Mouse (Mus musculus) brain, adult 2 months (tissue): ENCODE measurements around the gene Mid2.
"Not testable (repeated sequence)": the region's sequence is repeated elsewhere in the genome, so short reads cannot be mapped to it uniquely, and the experiment has no call there.

ENCODE experiments used
- DNase-seq: peaks from one replicate; pipeline ENCODE4 v3.0.0; 2011; ENCODE audit warnings: low read depth, low spot score

Gene Mid2

DNA sequence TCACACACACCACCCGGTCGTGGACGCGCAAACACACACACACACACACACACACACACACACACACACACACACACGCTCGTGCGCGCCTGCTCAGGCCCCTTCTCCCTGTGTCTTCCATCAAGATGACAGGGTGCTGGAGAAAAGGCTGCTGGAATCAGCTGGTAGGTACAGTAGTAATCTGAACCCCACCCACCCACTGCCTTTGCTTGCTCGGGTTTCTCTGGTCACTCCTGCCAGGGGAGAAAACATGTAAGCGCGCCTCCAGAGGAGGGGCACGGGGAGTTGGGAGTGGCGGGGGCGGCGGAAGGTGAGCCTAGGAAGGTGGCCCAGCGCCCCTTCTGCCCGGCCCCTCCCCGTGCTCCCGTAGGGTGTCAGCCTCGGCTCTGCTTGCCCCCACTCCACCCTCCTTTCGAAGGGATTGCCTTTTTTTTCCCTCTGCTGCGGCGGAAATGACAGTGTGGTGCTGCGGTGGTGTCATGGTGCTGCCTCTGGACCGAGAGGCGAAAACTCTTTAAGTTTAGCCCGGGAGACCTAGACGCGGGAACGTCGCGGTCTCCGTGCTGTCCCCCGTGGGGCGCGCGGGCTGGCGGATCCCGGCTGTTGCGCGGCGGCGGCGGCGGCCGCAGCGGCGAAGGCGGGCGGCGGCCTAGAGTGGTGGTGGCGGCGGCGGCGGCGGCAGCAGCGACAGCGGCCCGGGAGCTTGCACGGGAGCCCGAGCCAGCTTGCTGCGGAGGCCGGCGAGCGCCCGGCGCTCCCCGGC lies at the start of gene Mid2:
TSS of gene Mid2 (plus strand) at position 121 of the 763 bp plus-strand sequence.
- peak; percentile 44 for DNase-seq

DNA sequence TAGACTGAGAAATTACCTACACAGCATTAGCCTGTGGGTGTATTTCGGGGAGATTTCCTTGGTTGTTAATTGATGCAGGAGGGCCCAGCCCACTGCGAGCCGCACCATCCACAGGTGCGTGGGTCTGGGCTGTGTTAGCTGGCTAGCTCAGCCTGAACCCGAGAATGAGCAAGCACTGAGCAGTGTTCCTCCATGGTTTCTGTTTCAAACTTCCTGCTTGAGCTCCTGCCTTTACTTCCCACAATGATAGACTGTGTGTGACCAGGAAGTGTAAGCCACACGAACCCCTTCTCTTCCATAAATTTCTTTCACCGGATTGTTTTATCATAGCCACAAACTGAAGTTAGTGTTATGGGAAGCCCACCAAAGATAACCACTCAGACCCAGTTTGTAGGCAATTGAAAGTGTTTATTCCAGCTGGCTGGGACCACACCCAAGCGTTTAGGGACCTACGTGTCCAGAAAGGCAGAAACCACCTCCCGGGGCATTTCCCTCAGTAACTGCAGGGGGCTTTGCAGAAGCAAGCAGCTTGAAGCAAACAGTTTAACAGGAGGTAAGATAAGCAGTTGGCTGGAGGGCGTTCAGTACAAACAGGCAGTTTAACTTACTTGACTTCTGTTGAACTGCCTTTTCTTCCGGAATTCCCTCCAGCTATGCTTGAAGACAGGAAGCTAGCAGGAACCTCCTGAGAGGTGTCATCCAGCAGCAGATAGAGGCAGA lies 39.4 kb upstream of the Mid2 start:
- DNase-seq, result no peak

DNA sequence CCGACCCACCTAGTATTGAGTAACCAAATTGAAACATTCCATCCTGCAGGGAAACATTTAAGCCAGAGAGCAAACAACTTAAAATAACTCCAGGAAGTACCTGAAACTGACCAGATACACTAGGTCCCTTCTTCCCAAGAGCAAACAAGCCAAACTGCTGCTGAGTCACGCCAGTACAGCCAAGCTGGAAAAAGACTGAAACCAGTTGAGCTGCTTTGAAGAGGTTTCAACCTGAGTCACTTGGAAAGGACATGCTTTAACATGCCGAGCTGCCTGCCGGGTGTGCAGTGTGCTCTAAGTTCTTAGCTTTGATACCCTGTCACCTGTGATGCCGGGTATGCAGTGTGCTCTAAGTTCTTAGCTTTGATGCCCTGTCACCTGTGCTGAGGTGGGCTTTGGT lies 26.4 kb upstream of the Mid2 start:
- DNase-seq, result no peak

DNA sequence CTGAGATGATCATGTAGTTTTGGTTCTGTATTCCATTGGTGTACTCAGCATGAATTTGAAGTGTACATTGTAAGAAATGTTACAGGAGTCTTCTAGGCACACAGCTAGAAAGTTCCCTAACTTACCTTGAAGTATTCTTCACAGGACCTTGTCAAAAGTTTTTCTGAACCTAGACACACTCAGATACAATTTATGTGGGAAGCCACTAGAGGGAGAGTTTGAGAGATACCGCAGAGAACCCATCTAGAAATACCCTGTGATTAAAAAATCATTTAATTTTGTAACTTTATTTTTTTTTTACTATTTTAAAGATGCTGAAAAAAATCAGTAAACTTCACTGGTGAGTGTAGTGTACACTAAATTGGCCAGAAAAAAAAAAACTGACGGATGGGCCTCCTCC lies 24.8 kb upstream of the Mid2 start:
- DNase-seq, result no peak

DNA sequence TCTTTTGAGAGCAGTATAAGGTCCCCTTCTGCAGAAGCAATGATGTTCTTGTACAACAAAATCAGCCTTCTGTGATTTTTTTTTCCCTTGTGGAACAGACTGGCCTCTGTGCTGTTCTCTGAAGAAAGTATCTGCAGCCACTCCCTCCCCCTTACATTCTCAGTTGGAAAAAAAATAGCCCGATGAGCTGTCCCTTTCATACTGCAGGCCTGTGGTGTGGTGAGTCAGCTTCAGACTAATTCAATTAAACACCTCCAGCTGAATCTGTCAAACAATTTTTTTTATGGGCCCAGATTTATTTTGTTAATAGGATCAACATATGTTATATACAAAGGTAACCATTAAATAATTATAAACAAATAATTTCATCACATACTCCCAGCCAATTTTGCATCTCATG lies 3.7 kb upstream of the Mid2 start:
- peak; percentile 30 for DNase-seq

DNA sequence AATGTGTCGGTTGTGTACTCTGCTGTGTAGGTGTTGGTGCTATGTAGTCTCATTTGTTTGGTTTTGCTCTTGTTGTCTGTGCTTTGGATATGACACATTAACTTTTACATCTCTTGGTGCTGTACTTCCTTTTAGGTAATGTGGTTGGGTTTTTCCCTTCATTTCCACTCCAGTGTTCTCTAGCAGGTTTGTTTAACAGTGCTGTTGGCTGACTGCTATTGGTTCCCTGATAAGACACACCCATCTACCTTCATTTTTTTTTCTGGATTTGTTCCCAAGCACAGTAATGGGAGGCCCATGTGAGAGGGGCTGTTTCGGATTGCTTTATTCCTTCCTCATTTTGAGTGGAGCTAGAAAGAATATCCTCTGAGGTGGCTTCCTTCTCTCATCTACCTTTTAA lies 883 bp upstream of the Mid2 start:
- DNase-seq, result no peak

DNA sequence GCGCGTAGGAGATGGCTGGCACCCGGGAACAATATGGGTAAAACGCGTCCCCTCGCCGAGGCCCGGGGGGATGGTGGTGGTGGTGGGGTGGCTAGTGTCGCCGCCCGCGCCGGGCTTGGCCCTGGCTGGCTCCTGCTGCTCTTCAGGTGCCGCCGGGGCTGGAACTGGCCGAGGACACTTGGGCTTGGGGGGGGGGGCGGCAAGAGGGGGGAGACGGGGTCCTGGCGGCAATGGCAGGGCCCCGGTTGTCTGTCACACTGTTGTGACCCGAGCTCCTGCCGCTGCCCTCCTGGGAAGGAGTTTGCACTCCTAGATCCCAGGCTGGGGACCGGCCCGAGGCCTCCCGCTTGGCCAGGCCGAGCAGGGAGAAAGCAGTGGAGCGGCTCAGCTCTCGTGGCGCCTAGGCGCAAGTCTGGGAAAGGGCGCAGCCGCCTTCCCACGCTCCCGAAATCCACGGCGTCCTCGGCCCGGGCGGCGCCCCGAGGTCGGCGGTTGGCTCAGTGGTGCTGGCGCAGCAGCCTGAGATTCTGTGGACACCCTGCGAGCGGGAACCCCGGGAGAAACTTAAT lies 927 bp downstream of the Mid2 start:
- peak; percentile 54 for DNase-seq

DNA sequence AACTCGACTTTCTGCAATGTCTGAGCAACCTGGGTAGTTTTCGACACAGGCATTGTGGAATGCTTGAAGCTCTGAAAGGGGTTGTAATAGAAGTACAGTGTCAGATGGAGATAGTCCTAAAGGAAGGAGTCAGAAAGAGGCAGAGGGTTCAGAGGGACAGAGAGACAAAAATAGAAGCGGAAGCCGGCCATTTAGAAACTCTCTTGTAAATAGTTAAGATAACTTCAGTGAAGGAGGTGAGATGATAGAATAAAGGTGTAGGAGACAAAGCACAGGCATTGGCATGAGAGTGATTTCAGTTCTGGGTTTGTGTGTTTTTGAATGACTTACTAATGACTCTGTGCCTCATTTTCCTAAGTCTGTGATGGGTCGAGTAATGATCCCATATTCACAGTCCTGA lies 11.0 kb downstream of the Mid2 start:
- DNase-seq, result no peak

DNA sequence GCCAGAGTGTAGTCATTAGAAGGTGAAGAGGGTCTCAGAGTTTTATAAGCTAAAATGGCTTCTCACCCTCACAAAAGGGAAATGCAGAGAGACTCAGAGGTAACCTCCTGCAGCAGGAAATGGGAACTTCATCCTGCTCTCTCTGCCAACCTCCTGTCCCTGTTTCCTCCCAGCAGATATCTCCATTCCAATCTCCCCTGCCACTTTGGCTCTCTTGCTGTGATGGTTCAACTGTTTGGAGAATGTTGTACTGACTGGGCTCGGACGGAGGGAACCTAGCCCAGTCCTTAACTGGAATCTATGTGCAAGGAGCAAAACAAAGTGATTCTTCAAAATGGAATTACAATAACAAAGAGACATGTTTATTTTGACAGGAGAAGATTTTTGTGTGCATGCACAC lies 23.9 kb downstream of the Mid2 start:
- peak; percentile 41 for DNase-seq

DNA sequence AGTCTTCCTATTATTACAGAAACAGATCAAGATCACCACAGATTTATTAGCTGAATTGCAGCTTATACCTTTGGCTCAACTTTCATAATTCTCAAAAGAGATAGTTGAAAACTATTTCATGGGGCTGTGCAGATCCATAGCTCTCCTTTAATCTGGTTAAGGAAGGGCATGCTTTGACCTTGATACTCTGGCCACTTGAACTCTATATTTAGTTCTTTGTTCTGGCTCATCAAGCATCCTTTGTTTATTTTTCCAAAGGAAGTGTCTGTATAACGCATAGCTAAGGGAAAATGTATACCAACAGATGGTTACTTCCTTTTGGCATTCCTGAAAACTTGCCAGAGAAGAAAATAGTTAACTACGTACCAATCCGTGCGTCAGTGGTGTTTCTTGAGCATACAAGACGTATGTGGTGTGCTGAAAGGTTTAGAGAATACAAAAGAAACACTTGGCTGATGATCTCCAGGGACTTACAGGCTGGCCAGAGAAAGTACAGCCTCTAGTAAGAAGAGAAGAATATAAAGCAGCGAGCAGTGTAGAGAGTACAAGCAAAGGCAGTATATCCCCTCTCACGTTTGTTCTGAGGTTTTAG lies 33.6 kb downstream of the Mid2 start:
- DNase-seq, result not testable (repeated sequence)

DNA sequence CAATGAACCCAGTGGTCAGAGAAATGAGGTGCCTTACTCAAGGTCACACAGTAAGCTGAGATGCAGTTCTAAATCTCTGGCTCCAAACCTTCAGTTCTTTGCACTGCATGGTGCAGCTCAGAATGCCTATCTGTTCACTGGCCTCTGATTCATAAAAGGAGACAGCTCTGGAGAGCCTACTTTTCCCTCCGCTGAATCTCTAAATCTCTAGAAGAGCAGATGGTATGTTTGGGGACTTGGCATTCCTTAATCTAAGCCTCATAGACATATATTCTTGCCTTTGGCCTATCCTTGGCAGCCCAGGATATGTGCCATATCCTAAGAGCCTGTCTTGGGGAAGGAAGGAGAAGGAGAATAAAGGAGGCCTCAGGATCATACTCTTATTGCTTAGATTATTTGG lies 38.8 kb downstream of the Mid2 start:
- DNase-seq, result peak; percentile 69

DNA sequence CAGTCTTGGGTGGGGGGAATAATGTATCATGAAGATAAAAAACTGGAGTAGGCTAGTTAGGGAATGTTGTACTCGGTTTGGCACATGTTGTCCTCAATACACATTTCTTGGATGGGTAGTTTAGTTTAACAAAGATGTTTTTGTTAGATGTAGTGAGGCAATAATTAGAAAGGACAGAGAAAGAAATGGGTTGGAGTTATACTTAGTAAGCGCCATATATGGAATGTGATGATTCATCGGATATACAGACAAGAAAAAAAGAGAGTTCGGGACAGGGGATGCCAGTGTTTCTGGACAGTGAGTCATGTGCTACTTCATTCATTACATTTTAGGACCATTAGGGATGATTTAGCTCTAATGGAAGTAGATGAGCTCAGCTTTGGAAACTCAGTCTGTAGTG lies 41.7 kb downstream of the Mid2 start:
- DNase-seq, result peak; percentile 30

DNA sequence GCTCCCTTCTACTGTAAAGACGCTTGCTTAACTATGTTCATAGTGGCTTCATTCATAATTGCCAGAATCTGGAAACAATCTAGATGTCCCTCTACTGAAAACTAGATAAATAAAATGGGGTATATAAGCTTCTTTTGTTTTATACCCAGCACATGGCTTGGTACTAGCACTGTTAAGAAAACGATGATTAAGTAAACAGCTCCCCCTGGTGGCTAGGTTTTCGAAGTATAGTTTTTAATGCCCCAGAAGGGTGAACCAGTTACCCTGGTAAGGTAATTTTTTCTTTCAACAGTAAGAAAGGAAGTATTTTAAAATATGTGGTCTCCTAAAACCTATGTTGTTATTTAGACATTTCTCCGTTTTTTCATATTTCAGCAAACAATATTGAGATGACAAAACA lies 58.0 kb downstream of the Mid2 start:
- DNase-seq, result peak; percentile 19

DNA sequence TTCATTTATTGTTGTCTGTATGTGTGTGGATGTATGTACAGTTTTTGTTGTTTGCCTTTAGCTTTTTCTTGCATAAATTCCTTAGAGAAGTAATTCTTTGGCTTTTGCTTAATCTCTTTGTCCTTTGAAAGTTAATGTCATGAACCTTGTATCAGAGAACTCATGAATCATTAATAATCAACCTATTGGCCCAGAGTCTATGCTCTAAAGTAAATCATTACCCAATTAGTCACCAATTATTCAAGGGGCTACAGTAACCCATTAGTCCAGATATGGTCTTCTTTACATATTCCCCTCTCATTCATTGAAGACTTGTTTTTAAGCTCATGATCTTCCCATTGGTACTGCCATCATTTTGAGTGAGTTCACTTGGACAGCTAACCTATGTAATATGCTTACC lies 74.6 kb downstream of the Mid2 start:
- DNase-seq, result no peak

DNA sequence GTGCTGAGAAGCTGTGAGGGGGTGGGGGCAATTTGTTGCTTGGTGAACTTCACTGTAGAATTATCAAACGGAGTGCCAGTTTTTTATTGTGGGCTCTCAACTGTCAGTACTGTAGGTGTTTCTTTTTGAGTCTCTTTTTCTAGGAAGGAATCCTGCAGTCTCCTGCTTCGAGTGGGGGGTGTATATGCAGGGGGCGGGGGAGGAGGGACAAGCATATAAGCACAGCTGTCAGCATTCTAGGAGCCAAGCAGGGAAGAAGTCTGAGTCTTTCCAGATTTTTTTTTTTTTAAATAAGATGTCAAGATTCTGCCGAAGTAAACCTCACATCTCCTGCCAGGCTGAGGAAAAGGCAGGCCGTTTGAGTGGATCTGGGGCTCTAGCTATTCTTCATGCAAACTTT lies 78.8 kb downstream of the Mid2 start:
- peak; percentile 56 for DNase-seq

DNA sequence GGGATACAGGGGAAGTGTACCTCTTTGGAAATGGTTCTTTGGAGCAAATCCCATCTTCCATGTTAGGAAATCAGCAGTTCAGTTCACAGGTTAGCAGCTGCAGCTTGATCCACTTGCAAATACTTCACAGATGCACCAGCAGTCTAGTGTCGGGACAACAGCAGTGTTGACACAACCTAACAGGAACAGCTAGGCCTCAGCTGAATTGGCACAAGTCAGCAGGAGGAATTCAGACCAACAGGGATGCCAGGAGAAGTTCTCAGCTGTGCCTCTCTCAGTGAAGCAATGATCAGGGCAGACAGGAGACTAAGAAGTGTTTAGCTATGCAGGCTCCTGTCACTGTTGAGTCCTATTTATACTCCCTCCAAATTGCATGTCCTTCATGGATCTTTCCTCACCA lies 105.4 kb downstream of the Mid2 start:
- DNase-seq, result peak; percentile 5

DNA sequence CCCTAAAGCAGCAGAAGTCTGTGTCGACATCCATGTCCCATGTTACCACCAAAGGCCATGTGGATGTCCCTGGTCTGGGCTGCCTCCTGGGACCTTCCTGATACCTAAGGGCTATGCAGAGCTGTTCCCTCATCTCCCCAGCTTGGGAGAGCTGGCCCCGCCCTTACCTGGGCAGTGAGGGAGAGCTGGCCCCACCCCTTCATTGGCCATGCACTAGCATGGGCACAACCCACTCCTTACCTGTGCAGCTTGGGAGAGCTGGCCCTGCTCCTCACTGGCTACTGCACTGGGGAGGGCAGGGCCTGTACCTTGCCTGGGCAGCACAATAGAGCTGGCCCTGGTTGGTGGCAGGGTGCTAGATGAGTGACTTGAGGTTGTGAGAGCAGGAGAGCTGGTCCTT lies 140.9 kb downstream of the Mid2 start:
- no peak for DNase-seq

DNA sequence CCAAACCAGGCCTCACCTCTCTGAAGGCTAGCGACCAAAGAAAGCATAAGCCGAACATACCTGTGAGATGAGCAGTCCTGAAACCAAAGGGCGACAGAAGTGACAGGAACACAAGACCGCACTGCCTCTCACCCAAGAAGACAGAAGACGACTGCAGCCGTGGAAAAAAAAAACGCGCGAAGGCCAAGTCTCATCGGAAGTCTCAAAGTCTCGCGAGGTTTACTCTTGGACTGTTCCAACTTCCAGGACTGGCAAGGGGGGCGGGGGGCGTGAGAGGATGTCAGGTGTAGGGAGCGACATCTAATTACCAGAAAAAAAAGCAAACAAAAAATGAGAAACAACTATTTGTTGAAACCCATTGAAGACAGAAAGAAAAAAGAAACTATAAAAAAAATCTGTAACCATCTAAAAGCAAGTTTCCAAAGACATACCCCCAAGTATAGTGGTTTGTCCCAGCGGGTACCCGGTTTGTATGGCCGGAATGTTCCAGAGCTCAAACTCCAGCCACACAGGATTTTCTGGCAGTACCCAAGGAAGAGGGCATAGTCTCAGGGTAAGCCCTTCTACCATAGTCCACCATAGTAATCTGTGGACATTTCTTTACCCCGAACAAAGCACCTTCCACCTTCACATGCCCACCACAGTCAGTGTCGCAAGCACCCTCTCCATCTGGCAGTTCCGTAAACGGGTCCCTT lies 149.1 kb downstream of the Mid2 start, which contains the start of gene Tex13b:
TSS of gene Tex13b (minus strand) at position 122 of the 695 bp plus-strand sequence.
- no peak for DNase-seq
